Comparison of ENCODE assay signal across 9 mouse cellular contexts in the genomic region with DNA sequence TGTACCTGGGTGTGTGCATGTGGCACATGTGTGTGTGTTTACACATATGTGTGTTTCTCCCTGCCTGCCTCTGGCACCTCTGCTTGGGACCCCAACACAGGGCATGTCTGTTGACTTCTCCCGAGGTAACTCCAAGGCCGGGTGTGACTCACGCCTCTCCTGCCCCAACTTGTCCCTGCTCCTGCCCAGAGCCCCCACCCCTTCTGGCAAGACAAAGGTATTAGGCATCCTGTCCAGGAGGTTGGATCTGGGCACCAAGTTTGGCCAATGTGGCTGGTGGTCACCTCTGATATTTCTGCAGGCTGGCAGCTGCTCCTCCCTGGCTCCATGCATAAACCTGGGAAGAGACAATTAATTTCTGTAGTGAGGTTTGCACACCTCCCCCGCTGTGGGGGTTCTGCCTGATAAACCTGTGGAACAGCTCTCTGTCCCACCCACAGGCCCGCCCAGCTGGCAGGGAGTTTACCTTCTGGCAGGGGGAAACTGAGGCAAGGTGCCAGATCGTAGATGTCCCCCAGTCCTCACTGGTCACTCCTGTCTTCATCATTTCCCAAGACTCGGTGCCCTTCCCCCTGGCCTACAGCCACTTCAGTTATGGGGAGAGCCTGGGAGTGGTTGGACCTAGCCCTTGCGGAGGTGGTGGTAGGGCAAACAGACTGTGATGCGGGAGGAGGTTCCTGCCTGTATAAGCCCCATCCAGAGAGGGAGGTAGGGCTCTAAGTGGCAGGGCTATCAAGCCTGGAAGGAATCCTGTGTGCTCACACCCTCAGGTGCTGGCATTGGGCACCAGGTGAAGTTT. TPM values are rescaled to one million over a fixed set of nuclear protein-coding genes. Genes with fewer than 3 reads are reported as not detected.
DNase-seq lines count a peak whose midpoint lies in the region; ATAC-seq lines count a peak whose summit lies in the region.
"Had no signal": no experiment of that assay in that cellular context is flagged by ENCODE, and none has a peak within 500 bp of the region (broad histone marks: within the 10 kb centered on the region; RNA-seq: fewer than 3 reads in every experiment).

No protein-coding gene starts in this region.

- H3K27me3 ChIP-seq in heart, embryonic 10.5 days (ENCODE audit: insufficient read depth, poor library complexity, severe bottlenecking): peaks cover 9% of the 10 kb centered on the region; the same call in 1 of the 2 replicates
- H3K27me3 ChIP-seq in intestine, embryonic 14.5 days (replicated peaks; ENCODE audit: control insufficient read depth, insufficient read depth, low read length): no peaks in the 10 kb centered on the region

- peaks cover 27% of the 10 kb centered on the region; the same call in 1 of the 2 replicates for H3K36me3 ChIP-seq in heart, embryonic 10.5 days
- peaks cover 24% of the 10 kb centered on the region for H3K36me3 ChIP-seq in intestine, embryonic 14.5 days (ENCODE audit: control insufficient read depth, insufficient read depth, low read length)

- no peak for ATAC-seq in intestine, embryonic 14.5 days (replicated peaks; ENCODE audit: low FRiP score, low TSS enrichment, low read depth)

- 0 out of 2 replicates have a peak overlapping the region, but pooled peaks have one; percentile 17 for H3K27ac ChIP-seq in heart, embryonic 10.5 days
- no peak overlapping the region for H3K27ac ChIP-seq in intestine, embryonic 14.5 days (ENCODE audit: low read depth)

- H3K4me2 ChIP-seq in intestine, embryonic 14.5 days (ENCODE audit: low read length): peak overlapping the region; percentile 57

- DNase-seq in heart, embryonic 10.5 days (ENCODE audit: low spot score): no peak
- DNase-seq in heart, adult 18-20 months: no peak
- DNase-seq in Muller cell, postnatal 12 days (ENCODE audit: inconsistent ontology term): peak; percentile 19
- no peak for DNase-seq in intestine, embryonic 14.5 days (ENCODE audit: low spot score)
- peak; percentile 73 for DNase-seq in lung, postnatal 10 days
- no peak for DNase-seq in c-Kit-positive CD71-positive TER-119-positive erythroid progenitor cells, embryonic 14.5 days (ENCODE audit: low spot score)
- DNase-seq in gastrocnemius, postnatal 4 days (ENCODE audit: low spot score in 2 of 2): no peak
- no peak for DNase-seq in yolk sac, embryonic 10.5 days (ENCODE audit: low spot score)
- DNase-seq: gastrocnemius, postnatal 14 days had no signal

- peaks cover 53% of the 10 kb centered on the region for H3K4me1 ChIP-seq in heart, embryonic 10.5 days
- H3K4me1 ChIP-seq in intestine, embryonic 14.5 days (replicated peaks; ENCODE audit: control insufficient read depth, insufficient read depth, low read length): peaks cover 8% of the 10 kb centered on the region

- WGBS in heart, embryonic 10.5 days: 80% methylated on average over 9 of the region's 9 CpGs
- 66% methylated on average over 9 of the region's 9 CpGs for WGBS in intestine, embryonic 14.5 days

- H3K9me3 ChIP-seq in heart, embryonic 10.5 days: no peaks in the 10 kb centered on the region
- no peaks in the 10 kb centered on the region for H3K9me3 ChIP-seq in intestine, embryonic 14.5 days (ENCODE audit: control insufficient read depth, low read length)

- no peak overlapping the region for H3K9ac ChIP-seq in intestine, embryonic 14.5 days (ENCODE audit: low read length)

- H3K4me3 ChIP-seq in heart, embryonic 10.5 days: no peak overlapping the region
- H3K4me3 ChIP-seq in intestine, embryonic 14.5 days (ENCODE audit: low read depth, low read length): 0 out of 2 replicates have a peak overlapping the region, but pooled peaks have one; percentile 66

RNA-seq across cellular contexts. Expression of a gene that starts 1.7 kb away (rescaled TPM):
- 0.33 and 0.38 TPM in 2 replicates for polyA plus RNA-seq in heart, embryonic 10.5 days (2016; fragmentation: Nextera tagmentation; extraction: Ambion mirVana)
- 10 to 100 TPM; 13.8 TPM for total RNA-seq in heart, adult 18-20 months (2021)
- polyA plus RNA-seq in intestine, embryonic 14.5 days (2014; fragmentation: Nextera tagmentation; extraction: Ambion mirVana): 1.5 and 1.8 TPM in 2 replicates
- total RNA-seq in gastrocnemius, postnatal 4 days (2021): 1 to 10 TPM; 6.9 to 7.7 TPM

RNA-seq across cellular contexts. Expression of a gene that starts 26.8 kb away (rescaled TPM):
- 67.2 and 80.8 TPM in 2 replicates for polyA plus RNA-seq in heart, embryonic 10.5 days (2016; fragmentation: Nextera tagmentation; extraction: Ambion mirVana)
- 10 to 100 TPM; 13.3 to 14.0 TPM for total RNA-seq in heart, adult 18-20 months (2021)
- polyA plus RNA-seq in intestine, embryonic 14.5 days (2014; fragmentation: Nextera tagmentation; extraction: Ambion mirVana): 55.2 and 56.2 TPM in 2 replicates
- 10 to 100 TPM; 23.6 to 24.5 TPM for total RNA-seq in gastrocnemius, postnatal 4 days (2021)

RNA-seq across cellular contexts. Expression of a gene that starts 31.4 kb away (rescaled TPM):
- 89.6 and 101 TPM in 2 replicates for polyA plus RNA-seq in heart, embryonic 10.5 days (2016; fragmentation: Nextera tagmentation; extraction: Ambion mirVana)
- total RNA-seq in heart, adult 18-20 months (2021): 100 to 1,000 TPM; 101 to 107 TPM
- polyA plus RNA-seq in intestine, embryonic 14.5 days (2014; fragmentation: Nextera tagmentation; extraction: Ambion mirVana): 46.9 and 47.7 TPM in 2 replicates
- total RNA-seq in gastrocnemius, postnatal 4 days (2021): 10 to 100 TPM; 91.3 to 93.9 TPM

RNA-seq across cellular contexts. Expression of a gene that starts 33.0 kb away (rescaled TPM):
- polyA plus RNA-seq in heart, embryonic 10.5 days (2016; fragmentation: Nextera tagmentation; extraction: Ambion mirVana): 12.5 and 15.0 TPM in 2 replicates
- total RNA-seq in heart, adult 18-20 months (2021): 10 to 100 TPM; 30.7 to 43.0 TPM
- 7.6 and 9.2 TPM in 2 replicates for polyA plus RNA-seq in intestine, embryonic 14.5 days (2014; fragmentation: Nextera tagmentation; extraction: Ambion mirVana)
- 10 to 100 TPM; 18.4 to 21.4 TPM for total RNA-seq in gastrocnemius, postnatal 4 days (2021)

RNA-seq across cellular contexts. Expression of a gene that starts 55.6 kb away (rescaled TPM):
- polyA plus RNA-seq in heart, embryonic 10.5 days (2016; fragmentation: Nextera tagmentation; extraction: Ambion mirVana): 129 and 146 TPM in 2 replicates
- 10 to 100 TPM; 66.5 to 94.7 TPM for total RNA-seq in heart, adult 18-20 months (2021)
- 135 and 143 TPM in 2 replicates for polyA plus RNA-seq in intestine, embryonic 14.5 days (2014; fragmentation: Nextera tagmentation; extraction: Ambion mirVana)
- total RNA-seq in gastrocnemius, postnatal 4 days (2021): 100 to 1,000 TPM; 150 to 183 TPM

Comparison
In these comparisons a context has a peak if more than half of its experiments do, and no peak if none do; other contexts are left out.
1. DNase-seq: peak in Muller cell, postnatal 12 days (single experiment) and lung, postnatal 10 days (single experiment); none in heart, embryonic 10.5 days (single experiment), heart, adult 18-20 months (0 of 2), intestine, embryonic 14.5 days (single experiment), c-Kit-positive CD71-positive TER-119-positive erythroid progenitor cells, embryonic 14.5 days (single experiment), gastrocnemius, postnatal 4 days (0 of 2) and yolk sac, embryonic 10.5 days (single experiment).